Mouse (Mus musculus) cerebellum, postnatal 4 days (tissue): Measurements from ENCODE around the gene Sirt4.
"Not testable (repeated sequence)": the region's sequence is repeated elsewhere in the genome, so short reads cannot be mapped to it uniquely, and the experiment has no call there.

Experiments
- DNase-seq, 2 experiments: peaks; one replicate each; pipeline ENCODE4 v3.0.0; 2022; ENCODE audit warnings: low spot score in 2 of 2, mixed read lengths in 1 of 2

The Sirt4 gene

DNA sequence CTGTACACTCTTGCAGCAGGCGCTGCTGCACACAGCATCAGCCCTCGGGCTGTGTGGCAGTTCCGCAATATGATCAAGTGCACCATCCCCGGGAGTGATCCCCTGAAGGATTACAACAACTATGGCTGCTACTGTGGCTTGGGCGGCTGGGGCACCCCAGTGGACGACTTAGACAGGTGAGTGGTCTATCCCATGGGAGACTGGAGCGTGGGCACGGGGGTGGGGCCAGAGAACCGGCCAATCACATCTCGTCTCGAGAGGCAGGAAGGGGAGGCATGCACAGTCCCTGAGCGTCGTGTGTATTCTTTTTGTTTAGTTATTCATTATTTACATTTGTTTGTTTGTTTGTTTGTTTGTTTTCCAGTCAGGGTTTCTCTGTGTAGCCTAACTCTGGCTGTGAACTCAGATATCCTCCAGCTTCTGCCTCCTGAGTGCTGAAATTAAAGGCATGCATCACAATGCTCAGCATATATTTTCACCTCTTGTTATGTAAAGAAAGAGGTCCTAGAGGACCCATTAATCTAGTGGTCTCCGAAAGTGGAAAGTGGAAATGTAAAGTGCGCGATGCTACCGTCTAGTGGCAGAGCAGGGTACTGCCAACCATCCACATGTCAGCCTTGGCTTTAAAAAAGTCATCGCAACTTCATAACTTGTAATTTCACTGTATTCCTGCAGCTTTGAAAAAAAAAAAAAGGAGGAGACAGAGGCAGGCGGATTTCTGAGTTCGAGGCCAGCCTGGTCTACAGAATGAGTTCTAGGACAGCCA, 13.6 kb downstream of the Sirt4 start:
- DNase-seq: peak in 1 of 2 experiments; percentile 73

DNA sequence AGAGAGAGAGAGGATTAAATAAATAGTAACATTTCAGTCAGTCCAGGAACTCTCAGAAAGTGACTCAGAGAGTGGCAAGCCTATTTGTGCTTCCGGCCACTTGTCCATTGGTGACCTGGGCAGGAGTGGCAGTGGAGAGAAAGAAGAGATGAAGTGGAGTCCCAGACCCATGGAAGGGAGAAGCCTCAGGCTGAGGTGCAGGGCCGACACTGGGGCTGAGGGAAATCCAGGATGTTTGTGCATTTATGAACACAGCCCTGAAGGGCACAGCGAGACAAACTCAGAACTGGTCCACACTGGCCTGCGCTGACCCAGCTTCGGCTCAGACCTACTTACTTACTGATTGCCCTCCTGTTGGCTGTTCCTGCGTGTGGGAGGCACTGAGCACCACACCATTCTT, 14.7 kb downstream of the Sirt4 start:
- no peak for DNase-seq

DNA sequence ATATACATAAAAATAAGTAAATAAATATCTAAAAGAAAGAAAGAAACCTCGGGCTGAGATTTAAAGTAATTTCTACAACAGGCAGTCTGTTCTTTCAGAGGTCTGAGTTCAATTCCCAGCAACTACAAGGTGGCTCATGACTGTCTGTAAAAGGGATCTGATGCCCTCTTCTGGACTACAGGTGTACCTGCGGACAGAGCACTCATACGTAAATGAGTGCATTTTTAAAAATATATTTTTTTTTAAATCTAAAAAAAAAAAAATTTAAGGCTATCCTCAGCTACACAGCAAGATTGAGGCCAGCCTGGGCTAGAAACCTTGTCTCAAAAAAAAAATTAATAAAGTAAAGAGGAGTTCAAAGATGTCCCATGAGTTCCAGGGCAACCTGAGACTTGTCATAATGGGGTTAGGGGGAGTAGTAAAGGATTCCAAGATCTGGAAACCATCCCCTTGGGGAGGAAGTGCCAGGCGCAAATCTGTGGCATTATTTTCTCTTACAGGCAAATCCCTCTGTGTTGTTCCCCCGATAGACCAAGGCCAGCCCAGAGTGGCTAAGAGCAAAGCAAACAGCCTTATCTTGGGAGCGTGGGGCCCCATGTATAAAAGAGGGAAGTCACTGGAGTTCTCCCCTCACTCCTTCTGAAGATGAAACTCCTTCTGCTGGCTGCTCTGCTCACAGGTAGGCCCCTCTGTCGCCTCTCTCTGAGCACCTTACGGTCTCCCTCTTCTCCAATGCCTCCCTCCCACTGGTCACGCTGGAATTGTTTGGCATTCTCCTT, 18.7 kb downstream of the Sirt4 start, which contains the start of gene Pla2g1b:
Pla2g1b (plus strand) TSS at position 621 of the 779 bp plus-strand sequence.
- no peak for DNase-seq

DNA sequence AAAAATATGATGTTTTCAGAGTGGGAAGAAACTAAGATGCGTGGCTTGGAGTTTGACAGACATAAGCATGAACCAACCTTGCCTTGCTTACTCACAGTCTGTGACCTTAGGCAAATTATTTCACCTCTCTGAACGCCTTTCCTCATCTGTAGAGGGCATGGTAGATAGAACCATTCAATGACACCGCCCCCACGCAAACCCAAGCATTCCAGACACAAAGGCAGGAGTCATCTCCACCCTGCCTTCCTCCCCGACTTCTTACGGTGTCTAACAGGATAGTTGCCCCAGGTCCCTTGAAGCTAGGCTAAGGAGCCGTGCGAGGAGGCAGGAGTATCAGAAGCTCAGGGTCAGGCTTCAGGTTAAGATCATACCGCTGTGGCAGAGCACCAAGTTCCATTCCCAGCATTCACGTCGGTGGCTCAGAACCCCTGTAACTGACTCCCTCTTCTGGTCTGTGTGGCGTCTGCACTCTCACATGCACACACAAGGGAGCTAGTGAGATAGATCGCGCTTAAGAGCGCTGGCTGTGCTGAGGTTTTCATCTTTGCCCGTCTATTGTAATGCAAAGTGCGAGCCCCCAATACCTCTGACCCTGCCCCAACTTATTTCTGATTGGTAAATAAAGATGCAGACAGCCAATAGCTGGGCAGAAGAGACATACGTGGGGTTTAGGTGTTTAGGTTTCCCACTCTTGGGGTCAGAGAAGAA, 20.0 kb downstream of the Sirt4 start:
- no peak for DNase-seq

DNA sequence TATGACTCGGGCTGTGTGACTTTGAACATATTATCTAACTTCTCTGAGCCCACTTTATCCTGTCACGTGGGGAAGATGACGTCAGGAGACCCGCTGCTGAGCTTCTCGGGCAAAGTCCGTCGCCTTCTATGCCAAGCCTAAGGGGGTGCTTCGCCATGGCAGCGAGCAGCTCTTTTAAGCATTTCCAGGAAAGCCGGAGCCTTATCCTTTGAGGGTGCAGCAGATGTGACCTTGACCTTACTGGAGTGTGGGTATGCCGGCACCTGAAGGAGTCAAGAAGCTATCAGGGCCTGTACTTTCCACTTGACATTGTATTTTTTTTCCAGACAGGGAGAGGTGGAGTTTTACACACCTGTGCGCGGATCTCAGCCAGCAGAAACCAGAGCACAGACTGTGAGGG, 25.6 kb downstream of the Sirt4 start:
- DNase-seq: no peak

DNA sequence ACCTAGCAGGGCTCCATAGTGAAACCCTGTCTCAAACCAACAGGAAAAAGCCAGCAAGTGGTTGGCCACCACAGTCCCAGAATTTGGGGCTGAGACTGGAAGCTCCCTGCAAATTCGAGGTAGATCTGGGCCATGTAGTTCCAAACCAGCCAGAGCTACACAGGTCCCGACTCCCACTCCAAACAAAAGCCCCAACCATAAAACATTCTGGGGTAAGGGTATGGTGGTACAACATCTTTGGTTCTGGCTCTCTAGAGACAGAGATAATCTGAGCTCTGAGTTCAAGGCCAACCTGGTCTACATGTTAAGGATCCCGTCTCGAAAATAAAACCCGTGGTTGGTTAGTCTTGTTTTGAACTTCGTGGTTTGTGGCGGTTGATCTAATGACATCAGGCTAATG, 28.7 kb downstream of the Sirt4 start:
- no peak for DNase-seq

DNA sequence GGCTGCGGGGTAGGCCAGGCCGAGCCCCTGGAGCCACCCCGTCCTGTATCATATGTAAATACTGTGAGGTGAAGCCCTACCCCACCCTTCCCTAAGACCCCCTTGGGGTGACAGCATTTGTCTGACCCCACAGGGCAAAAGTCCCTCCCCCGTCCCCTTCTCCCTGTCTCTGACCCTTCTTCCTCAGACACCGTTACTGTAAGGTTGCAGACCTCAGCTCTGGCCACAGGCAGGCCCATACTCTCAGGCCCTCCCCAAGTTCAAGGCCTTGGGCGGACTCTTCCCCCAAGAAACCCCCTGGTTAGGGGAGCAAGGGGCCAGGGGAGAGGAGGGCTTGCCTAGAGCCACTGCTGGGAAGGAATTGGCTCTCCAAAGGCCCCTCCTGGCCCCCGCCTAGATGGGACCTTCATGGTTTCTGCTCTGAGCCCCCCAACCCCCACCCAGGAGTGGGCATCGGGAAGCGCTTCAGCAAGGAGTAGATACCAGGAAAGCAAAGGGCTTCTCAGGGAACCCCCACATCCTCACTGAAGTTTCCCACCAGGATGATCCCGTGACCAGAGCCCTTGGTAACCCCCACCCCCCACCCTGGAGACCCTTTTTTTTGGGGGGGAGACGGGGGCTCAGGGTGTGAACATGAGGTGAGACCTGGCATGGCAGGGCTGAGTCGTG, 30.0 kb downstream of the Sirt4 start:
- no peak for DNase-seq

DNA sequence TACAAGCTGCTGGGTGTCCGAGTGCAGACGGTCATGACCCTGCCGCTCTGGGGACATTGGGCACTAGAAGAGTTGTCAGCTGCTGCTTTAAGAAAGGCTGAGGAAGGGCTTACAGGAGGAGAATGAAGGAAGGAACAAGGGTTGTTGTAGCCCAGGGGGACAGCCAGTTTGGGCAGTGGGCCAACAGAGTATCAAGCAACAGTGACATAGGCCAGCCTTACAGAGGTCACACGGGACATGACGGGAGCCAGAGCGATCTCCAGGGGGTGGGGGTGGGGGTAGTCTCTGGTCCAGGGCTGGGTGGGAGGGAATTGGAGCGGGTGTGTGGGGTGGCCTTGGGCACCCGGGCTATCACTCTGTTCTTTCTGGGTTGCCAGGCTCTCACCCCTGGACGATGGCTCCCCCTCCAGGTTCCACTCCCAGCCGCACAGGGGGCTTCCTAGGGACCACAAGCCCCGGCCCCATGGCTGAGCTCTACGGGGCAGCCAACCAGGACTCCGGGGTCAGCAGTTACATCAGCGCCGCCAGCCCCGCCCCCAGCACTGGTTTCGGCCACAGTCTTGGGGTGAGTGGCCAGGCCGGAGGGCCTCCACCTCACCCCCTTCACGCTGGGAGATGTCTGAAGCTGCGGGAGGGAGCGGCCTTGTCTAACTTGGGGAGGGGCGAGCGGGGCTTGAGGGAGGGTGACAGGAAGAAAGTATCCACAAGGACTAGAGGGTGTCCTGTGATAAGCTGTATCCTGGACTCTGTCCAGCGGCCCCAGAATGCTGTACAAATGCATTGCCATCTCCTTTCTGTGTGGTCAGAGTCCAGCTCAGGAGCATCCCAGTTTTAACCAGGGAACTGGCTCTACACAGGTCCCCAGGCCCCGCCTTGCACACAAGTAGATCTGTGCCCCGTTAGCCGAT, 33.9 kb downstream of the Sirt4 start:
- no peak for DNase-seq

DNA sequence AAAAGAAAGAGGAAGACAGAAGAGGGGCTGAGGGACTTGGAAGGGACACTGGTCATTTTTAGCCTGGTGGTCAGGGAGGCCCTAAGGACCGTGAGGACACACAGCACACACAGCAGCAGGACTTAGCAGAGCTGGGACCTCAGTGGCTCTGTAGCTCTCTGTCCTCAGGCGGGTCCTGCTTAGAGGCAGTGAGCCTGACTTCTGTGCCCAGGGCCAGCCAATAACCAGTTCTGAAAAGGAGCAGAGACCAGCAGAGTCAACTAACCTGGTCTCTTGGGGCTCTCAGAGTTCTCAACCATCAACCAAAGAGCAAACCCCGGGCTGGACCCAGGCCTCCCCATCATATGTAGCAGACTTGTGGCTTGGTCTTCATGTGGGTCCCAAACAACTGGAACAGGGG, 35.3 kb downstream of the Sirt4 start:
- no peak for DNase-seq

DNA sequence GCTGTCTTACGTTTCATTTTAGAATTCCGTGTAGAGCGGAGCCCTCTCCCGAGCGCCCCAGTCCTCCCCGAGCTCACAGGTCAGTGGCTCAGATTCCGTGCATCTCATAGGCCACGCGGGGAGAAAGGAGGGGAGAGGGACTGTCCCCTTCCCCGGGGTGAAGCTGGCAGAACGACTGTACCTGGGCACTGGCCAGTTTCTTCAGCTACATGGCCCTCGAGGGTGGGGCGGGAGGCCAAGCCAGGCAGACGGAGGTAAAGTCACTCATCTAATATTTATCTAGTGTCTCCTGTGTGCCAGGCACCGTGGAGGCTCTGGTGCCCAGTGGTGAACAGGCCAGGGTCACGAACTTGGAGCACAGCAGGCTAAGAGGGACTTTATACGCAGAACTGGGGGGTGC, 37.4 kb downstream of the Sirt4 start:
- DNase-seq: no peak

DNA sequence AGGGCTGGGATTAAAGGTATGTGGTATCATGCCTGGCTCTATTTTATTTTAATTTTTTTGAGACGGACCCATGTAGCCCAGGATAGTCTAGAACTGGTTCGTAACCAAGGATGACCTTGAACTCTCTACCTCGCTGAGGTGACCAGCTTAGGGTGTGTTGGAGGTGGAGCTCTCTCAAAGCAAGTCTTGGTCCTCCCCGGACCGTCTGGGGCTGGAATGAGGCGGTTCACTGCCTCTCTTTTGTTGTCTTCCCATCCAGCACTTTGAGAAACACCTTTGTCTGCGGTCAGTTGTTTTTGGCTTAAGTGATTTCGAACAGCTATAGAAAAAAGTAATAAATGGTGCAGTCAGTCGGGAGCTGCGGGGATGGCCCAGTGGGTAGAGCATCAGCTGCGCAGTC, 40.4 kb downstream of the Sirt4 start:
- no peak for DNase-seq

DNA sequence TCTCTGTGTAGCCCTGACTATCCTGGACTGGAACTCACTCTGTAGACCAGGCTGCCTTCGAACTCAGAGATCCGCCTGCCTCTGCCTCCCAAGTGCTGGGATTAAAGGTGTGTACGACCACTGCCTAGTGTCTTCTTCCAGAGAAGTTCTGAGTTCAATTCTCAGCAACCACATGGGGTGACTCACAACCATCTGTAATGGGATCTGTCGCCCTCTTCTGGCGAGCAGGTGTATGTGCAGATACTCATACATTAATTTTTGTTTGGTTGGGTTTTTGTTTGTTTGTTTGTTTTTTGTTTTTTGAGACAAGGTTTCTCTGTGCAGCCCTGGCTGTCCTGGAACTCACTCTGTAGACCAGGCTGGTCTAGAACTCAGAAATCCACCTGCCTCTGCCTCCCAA, 41.9 kb downstream of the Sirt4 start:
- not testable (repeated sequence) for DNase-seq

DNA sequence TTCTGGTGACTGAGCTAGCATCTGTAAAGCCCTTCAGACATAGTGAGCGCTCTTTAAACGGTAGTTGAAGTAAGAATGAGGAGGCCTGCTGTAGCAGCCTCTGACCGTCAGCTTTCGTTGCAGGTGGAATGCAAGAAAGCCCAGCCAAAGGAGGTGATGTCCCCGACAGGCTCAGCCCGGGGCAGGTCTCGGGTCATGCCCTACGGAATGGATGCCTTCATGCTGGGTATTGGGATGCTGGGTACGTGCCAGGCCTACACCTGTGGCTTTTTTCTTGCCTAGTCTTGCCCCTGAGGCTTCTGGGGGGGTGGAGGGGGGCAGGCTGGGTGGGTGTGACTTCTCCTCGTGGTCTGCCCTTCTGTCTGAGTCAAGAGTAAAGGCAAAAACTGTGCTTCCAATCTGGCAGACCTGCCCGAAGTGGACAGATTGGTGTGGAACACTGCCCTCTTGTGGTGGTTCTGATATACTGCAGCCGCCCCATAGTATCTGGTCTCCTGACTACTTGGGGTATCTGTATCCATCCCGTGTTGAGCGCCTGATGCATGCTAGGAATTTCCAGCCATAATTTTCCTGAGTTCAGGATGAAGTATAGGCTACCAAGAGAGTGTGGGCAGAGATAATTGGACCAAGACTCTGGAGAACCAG, 43.2 kb downstream of the Sirt4 start:
- DNase-seq: peak; percentile 70 to 87

DNA sequence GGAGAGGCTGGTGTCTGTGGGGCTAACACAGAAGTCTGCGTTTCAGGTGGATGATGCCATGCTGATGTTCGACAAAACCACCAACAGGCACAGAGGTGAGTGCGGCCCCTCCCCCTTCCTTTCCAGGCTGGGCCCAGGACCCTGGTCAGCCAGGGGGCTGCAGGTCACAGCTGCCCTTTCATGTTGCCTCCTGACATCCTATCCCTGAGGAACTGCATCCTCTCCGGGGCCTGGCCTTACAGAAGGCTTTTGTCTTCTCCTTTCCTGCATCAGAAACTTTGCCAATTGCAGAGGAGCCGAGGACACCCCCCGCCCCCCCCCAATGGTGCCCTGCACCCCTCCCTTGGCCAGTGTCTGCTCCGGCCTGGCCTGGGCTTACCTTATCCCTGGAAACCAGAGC, 45.9 kb downstream of the Sirt4 start:
- DNase-seq: no peak

DNA sequence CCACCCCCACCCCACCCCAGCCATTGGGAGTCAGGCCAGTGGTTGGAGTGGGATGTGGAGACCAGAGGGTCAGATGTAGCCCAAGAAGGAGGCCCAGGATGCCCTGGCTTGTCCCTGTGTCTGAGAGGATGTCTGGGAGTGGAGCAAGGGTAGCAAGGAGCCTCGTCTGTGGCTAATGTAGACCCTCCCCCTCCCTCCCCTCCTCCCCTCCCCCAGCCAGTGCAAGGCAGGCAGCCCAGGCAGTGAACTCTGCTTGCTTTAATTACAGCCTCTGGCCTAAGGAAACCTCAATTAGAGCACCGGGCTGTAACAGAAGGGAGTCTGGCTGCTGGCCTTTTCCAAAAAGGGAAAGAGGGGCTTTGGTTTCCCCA, 46.6 kb downstream of the Sirt4 start:
- DNase-seq: no peak

DNA sequence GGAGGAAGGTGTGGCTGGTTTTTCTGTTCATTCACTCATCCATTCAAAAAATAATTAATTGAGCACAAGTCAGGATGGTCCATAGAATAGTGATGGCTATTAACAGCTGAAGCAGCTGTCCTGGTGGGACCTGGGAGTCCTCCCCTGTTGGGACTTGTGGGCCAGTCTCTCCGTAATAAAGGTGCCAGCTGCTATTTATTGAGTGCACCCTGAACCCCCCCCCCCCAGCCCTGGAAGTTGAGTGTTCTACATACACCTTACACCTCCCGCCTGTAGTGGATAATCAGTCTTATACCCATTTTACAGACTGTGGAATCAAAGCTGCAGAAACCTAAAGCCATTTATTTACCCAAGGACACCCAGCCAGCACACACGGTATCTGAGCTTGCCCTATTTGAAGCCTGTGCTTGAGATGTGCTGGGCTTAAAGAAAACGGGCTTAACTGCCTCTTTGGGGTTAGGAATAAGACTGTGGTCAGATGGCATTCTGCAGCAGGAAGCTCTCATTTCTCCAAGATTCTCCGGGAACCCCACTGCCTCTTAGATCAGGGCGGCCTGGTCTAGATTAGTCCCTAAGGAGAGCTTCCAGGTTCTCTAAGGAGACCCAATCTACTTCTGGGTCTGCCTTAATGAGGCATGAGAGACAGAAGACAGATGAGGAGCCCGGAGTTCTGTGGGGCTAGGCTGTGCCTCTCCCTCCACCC, 47.1 kb downstream of the Sirt4 start:
- no peak for DNase-seq

DNA sequence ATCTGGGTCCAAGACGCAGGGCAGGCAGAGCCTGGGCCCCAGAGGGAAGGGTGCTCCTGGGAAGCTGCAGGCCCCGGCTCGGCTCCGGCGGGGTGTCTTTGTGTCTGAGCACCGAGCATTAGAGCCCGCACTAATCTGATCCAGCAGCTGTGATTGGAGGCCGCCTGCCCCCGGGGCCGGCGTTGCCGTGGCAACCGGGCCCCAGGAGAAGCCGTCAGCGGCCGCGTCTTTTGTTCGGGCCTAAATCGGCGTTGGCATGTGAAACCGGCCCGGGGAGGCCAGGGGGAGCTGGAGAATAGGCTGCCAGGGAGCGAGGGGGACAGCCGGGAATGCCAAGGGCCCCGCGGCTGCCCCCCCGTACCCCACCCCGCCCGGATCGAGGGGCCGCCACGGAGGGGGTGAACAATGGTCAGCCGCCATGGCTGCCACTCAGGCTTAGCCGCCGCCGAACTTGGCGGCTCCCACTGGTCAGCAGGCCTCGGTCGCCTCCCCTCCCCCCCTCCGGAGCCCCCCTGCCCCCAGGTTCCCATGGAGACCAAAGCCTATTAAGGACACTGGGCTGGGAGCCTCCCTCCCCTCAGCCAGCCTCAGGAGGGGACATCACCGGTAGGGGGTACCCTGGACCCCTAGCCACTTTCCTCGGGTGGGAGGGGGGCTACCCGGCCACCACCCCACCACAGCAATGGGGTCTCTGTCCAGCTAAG, 48.0 kb downstream of the Sirt4 start:
- DNase-seq: peak; percentile 71 to 89

DNA sequence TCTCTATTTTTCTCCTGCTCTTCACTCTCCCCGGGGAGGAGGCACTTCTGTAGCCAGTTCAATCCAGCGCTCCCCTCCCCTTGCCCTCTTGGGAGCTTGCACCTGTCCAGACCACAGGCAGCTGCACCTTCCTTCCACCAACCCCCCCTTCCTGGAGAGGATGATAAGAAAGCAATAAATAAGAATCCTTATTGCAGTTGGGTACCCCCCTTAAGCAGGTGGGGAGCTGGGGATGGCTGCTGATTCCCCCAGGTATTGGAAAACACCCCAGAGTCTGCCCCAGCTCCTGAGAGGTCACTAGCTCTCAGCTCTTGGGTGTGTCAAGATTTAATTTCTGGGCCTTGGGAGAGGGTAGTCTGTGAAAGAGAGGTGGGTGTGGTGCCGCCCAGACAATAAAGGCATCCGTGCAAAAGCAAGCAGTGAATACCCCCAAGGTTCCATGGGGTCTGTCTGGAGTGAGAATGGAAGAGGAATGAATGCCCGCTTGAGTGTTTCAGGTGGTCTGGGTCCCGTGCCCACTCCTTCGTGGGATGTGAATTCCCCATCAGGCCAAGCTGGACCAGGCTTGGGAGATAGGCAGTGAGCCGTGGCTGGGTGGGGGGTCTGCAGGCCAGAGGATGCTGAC, 48.7 kb downstream of the Sirt4 start:
- DNase-seq: no peak
